Mouse (Mus musculus) retina, embryonic 14.5 days (tissue): Measurements from ENCODE around the gene Sirt2.
A peak's percentile ranks its signal among the peaks of the same experiment; 100 is the strongest.

ENCODE experiments used
- DNase-seq: peaks from one replicate; pipeline ENCODE4 v3.0.0-alpha.2; 2015; ENCODE audit warnings: low spot score

The Sirt2 gene

GRCm38 (mm10) chr7:28766173-28766879 lies at the start of gene Sirt2:
TSS of gene Sirt2 (plus strand) at chr7:28766735.
- DNase-seq: peak; percentile 99

GRCm38 (mm10) chr7:28717726-28718125 lies 48.8 kb upstream of the Sirt2 start:
- no peak for DNase-seq

GRCm38 (mm10) chr7:28719159-28719558 lies 47.4 kb upstream of the Sirt2 start:
- no peak for DNase-seq

GRCm38 (mm10) chr7:28719650-28720049 lies 46.9 kb upstream of the Sirt2 start:
- no peak for DNase-seq

DNA sequence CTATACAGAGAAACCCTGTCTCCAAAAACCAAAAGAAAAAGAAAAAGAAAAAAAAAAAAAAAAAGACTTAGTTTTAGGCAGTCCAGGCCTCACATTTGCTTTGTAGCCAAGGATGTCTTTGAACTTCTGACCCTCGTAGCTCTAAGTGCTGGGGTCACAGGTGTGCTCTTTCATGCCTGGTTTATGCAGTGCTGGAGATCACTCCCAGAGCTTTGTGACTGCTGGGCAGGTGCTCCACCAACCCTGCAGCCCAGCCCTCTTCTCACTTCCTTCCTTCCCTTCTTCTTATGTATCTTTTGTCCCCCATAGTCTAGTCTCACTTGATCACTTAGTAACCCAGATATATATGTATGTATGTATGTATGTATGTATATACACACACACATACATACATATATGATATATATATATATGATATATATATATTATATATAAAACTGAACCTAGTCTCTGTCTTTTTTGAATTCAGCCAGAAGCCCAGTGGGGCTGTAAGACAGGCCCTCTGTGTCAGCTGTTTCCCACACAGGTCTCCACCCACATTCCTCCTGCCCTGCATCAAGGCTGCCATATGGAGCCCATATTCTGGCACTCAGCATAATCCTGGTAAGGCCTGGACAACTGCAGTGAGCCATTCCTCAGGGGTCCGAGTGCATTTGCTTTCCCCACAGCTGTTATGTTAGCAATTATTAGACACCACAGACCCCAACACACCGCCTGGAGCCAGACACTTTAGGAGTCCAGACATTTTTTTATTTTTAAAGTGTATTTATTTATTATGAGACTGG lies 45.6 kb upstream of the Sirt2 start:
- DNase-seq: peak; percentile 44

- DNase-seq: no peak
Measured at GRCm38 (mm10) chr7:28722079-28722478, 44.5 kb upstream of the Sirt2 start.

DNA sequence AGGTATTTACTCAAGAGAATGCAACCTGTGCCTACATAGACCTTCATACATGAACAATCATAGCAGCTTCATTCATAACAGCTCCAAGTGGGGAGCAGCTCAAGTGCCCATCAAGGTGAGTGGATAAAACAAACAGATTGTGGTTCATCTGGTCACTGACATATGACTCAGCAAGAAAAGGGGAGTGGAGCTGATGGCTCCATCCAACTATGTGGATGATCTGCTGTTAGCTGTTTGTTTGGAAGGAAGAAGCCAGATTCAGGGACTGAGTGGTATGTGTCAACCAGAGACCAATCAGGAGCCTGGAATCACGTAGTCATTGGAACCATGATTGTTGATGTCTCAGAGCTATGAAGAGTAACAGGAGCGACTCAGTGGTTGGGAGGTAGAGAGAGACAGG lies 41.9 kb upstream of the Sirt2 start:
- no peak for DNase-seq

DNA sequence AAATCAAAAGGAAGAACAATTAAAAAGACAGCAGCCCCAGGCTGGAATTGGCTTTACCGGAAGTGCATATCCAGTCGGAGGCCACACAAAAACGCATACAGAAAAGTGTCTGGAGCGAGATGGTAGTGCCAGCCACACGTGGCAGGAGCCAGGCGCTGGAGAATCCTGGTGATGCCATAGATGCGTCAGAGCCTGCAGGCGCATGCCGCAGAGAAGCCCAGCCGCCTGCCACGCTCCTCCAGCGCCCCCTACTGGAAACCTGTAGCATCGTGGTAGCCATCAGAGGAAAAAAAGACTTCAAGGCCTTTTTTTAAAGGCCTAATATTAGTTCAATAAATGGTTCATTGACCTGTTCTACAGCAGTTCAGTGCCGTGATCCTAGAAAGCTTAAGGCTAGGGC lies 39.9 kb upstream of the Sirt2 start:
- peak; percentile 89 for DNase-seq

- DNase-seq: peak; percentile 36
Measured at GRCm38 (mm10) chr7:28727649-28728340, 38.7 kb upstream of the Sirt2 start.

DNA sequence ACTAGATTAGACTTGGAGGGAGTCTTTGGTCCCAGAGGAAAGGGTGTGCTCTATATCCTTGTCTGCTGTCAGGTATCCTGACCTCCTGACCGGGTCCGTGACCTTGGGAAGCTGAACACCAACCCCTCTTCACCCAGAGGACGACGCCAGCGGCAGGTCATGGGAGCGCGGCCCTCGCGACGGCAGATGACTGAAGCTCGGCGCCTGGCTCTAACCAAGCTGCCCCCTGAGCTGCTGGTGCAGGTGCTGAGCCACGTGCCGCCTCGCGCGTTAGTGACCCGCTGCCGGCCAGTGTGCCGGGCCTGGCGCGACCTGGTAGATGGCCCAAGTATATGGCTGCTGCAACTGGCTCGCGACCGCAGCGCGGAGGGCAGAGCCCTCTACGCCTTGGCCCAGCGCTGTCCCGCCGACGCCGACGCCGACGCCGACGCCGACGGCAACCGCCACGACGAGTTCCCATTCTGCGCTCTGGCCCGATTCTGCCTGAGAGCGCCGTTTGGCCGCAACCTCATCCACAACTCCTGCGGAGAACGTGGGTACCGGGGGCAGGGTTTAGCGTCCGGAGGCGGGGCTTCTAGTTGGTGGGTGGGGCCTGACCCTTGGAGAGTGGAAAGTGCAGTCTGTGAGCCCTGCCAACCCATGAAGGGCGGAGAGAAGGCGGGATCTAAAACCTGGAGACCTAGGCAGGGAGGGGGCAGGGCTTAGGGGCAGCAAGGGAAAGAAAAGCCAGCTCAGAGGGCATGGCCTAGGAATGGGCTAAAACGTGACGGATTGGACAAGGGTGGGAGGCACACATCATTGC lies 34.0 kb upstream of the Sirt2 start:
- peak; percentile 88 for DNase-seq

- no peak for DNase-seq
Measured at GRCm38 (mm10) chr7:28733211-28733610, 33.3 kb upstream of the Sirt2 start.

GRCm38 (mm10) chr7:28735701-28736100 lies 30.8 kb upstream of the Sirt2 start:
- DNase-seq: no peak

- no peak for DNase-seq
Measured at GRCm38 (mm10) chr7:28739829-28740228, 26.7 kb upstream of the Sirt2 start.

DNA sequence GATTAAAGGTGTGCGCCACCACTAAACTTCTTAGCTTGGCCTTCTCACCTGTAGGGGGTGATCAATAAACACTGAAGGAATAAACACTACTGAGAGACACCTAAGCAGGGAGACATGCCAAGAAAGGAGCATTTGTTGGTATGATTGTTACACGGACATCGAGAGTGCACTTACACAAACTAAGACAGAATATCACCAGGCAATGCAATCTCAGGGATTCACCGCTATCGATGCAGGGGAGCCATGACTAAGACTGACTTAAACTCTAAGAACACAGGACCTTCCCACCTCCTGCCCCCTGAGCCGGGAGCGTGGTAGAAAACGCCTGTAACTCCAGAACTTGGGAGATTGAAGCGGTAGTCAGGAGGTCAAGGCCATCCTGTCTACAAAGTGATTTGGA lies 25.6 kb upstream of the Sirt2 start:
- DNase-seq: no peak

DNA sequence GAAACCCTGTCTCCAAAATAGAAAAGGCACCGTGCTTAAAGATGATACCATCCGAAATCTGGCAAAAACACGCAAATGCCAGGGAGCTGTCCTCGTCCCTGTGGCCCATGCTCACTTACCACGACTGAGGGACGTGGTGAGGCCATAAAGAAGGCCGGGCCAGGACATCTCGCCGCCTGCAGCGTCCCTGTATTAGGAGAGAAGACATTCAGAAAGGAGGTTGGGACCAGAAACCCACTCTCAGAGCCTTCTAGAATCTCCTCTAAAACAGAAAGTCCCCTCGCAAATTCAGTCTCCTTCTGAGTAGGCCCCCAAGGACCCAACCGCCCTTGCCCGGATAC lies 25.2 kb upstream of the Sirt2 start:
- DNase-seq: no peak

DNA sequence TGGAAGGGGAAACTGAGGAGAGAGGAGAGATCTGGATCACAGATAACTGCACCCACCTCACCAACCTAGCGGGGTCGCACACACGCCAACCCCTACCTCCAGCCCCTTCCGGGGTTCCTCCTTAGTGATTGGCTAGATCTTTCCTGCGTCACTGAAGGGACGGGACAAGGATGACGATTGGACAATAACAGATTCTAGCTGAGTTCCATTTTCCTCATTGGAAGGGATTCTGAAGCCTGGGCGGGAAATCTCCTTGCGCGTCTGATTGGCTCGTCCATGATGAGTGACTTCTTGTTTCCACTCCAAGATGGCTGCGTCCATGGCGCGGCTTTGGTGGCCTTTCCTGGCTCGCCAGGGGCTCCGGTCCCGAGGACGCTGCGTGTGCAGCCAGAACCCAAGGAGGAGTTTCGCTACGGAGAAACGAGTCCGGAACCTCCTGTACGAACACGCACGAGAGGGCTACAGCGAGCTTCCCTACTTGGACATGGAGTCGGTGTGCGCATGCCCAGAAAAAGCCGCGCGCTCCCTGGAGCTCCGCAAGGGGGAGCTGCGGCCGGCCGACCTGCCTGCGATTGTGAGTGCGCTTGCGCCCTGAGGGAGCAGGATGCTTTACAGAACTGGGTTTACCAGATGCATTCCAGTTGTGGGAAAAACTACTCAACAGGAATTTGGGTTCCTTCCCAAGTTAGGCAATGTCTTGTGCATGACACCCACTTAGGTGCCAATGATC lies 24.7 kb upstream of the Sirt2 start, which contains the start of the genes Mrps12 and Sars2:
Gene Mrps12 (minus strand): TSS at position 112 of the 730 bp plus-strand sequence.
Gene Sars2 (plus strand): TSS at position 284 of the 730 bp plus-strand sequence.
- peak; percentile 99 for DNase-seq

DNA sequence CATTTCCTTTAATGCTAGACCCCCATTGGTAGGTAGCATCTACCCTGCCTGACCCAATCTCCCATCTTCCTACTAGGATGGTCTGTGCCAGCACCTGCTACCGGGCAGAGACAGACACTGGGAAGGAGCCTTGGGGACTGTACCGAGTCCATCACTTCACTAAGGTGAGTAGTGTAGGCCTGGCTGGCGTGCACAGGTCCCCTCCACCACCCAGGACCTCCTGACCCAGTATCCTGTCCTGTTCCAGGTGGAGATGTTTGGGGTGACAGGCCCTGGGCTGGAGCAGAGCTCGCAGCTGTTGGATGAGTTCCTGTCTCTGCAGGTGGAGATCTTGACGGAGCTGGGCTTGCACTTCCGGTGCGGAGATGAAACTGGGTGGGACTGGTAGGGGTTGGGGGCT lies 16.6 kb upstream of the Sirt2 start:
- DNase-seq: no peak

- no peak for DNase-seq
Measured at GRCm38 (mm10) chr7:28756079-28756478, 10.5 kb upstream of the Sirt2 start, which contains the start of gene Ccer2. TSS of gene Ccer2 (plus strand) at chr7:28756174.

- DNase-seq: no peak
Measured at GRCm38 (mm10) chr7:28758623-28759022, 7.9 kb upstream of the Sirt2 start.

- no peak for DNase-seq
Measured at GRCm38 (mm10) chr7:28761907-28762306, 4.6 kb upstream of the Sirt2 start.

GRCm38 (mm10) chr7:28765211-28765610 lies 1.3 kb upstream of the Sirt2 start:
- DNase-seq: no peak
